Mouse (Mus musculus): ENCODE results near the gene Pcgf6.

The Pcgf6 gene

DNA sequence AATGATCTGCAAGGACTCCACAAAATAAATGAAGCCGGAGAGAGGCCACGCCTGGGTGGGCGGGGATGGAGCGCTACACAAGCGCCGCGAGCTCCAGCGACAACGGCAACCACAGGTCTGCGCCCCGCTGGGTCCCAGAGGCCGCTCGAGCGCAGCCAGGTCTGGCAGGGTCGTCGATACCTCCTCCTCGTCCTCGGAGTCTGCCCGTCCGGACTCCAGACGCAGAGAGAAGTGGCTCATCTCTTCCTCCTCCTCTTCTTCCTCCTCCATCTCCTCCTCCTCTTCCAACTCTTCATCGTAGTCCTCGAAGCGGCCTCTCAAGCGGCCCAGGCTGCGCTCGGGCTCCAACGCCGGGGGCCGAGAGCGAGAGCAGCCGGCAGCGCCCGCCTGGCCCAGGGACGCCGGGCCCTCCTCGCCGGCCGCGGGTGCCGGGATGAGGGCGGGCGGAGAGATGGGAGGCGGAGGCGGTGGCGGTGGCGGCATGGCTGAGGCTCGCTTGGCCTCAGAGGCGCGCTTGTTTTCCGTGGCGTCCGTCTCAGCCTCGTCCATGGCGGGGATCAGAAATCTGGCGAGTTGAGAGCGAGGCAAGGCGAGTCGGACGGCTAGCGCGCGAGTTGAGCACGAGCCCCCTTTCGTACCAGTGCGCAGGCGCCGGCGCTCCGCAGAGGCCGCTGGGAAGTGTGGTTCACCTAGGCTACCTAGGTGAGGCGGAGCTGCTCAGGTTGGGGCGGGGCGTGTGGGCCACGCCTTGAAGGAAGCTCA is at the start of gene Pcgf6:
TSS of gene Pcgf6 (minus strand) at position 636 of the 762 bp plus-strand sequence.
- CTCF ChIA-PET, result no interaction called here

GRCm38 (mm10) chr19:47090550-47091156 is 39.9 kb upstream of the Pcgf6 start, which contains the start of the genes Usmg5 and Pdcd11:
Gene Usmg5 (minus strand): TSS chr19:47090647.
Gene Pdcd11 (plus strand): TSS chr19:47090768.
- CTCF ChIA-PET, result interaction anchor here (0.6 kb wide), 1 partner anchor 77 kb away, joined by 3 read pairs; no protein-coding TSS in a partner anchor

GRCm38 (mm10) chr19:47089718-47090525 is 39.2 kb upstream of the Pcgf6 start:
- CTCF ChIA-PET, result interaction anchor here (0.6 to 0.7 kb wide), 3 partner anchors 22 to 221 kb away, joined by 3 to 7 read pairs (median 3); partner anchors contain the start of gene Taf5

- CTCF ChIA-PET, result no interaction called here
Measured at GRCm38 (mm10) chr19:47088226-47088625, 37.5 kb upstream of the Pcgf6 start.

DNA sequence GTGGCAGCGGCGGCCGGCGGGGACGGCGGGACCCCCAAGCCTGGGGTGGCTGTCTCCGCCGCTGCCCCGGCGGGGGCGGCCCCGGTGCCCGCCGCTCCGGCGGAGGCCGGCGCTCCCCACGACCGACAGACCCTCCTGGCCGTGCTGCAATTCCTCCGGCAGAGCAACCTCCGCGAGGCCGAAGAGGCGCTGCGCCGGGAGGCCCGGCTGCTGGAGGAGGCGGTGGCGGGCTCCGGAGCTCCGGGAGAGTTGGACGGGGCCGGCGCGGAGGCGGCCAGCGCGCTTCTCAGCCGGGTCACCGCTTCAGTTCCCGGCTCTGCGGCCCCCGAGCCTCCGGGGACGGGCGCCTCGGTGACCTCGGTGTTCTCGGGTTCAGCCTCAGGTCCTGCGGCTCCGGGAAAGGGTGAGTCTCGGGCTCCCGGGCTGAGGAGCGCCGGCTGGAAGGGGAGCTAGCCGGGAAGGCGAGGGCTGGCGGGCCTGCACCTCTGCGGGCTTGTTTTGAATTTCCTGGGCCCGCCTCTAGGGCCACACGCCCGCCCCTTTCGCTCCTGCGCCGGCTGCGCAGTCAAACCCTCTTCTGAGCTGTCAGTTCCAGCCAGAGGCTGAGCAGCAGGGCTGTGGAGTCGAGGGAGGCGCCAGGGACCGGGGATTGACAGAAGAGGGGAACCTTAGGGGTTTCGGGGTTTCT is 17.4 kb upstream of the Pcgf6 start:
- CTCF ChIA-PET, result interaction anchor here (1.0 kb wide), 1 partner anchor 21 kb away, joined by 3 read pairs; no protein-coding TSS in a partner anchor

DNA sequence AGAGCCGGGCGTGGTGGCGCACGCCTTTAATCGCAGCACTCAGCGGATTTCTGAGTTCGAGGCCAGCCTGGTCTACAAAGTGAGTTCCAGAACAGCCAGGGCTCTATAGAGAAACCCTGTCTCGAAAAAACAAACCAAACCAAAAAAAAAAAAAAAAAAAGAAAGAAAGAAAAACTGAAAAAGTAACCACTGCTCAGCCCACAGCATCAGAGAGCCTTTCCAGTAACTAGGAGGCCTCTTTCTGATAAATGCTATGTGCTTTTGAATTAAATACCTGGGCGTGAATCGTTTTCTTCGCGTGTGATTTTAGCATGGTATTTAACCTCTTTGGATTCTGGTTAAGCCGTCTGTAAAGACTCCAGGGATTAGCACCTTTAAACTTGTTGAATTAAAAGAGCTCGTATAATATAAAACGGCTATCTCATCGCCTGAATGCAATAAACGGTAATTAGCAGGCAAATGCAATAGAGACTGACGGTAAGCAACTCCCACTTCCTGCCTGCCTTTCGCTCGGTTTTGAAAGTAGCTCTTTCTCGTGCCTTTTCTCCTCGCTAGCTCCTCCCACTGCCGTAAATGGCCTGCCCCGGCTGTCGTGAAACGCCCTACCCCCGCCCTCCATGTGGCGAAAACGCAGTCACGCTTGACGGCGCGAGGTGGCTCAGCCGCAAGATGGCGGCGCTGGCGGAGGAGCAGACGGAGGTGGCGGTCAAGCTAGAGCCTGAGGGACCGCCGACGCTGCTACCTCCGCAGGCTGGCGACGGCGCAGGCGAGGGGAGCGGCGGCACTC is 16.6 kb upstream of the Pcgf6 start, which contains the start of gene Taf5:
TSS of gene Taf5 (plus strand) at position 651 of the 787 bp plus-strand sequence.
- CTCF ChIA-PET, result interaction anchor here (0.6 to 1.0 kb wide), 2 partner anchors 22 kb away, joined by 3 to 12 read pairs; no protein-coding TSS in a partner anchor

DNA sequence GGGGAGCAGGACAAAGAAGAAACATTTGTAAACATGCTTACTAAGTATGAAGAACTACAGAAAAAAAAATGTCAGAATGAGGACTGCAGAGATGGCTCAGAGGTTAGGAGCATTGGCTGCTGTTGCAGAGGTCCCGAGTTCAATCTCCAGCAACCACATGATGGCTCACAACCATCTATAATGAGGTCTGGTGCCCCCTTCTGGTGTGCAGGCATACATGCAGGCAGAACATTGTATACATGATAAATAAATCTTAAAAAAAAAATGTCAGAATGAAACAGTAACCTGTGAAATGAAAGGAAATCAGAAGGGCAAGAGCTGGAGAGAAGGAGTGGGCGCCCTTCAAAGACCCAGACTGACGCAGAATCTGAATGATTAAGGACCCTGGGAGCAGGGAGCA is 15.2 kb upstream of the Pcgf6 start:
- CTCF ChIA-PET, result no interaction called here

GRCm38 (mm10) chr19:47057684-47058083 is 7.0 kb upstream of the Pcgf6 start:
- CTCF ChIA-PET, result interaction anchor here (0.6 kb wide), 1 partner anchor 673 kb away, joined by 5 read pairs; no protein-coding TSS in a partner anchor

- CTCF ChIA-PET, result no interaction called here
Measured at GRCm38 (mm10) chr19:47053471-47053870, 2.8 kb upstream of the Pcgf6 start.

DNA sequence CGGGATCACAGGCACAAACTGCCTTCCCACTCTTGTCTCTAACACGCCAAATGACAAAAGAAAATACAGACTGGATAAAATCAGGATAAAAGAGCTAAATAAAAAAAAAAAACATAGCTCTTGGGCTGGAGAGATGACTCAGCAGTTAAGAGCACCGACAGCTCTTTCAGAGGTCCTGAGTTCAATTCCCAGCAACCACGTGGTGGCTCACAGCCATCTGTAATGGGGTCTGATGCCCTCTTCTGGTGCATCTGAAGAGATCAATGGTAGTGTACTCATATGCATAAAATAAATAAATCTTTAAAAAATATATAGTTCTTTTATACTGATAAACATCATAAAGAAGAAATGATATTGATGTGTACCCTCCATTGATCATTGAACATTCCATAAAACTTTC is 2.2 kb upstream of the Pcgf6 start:
- CTCF ChIA-PET, result no interaction called here

DNA sequence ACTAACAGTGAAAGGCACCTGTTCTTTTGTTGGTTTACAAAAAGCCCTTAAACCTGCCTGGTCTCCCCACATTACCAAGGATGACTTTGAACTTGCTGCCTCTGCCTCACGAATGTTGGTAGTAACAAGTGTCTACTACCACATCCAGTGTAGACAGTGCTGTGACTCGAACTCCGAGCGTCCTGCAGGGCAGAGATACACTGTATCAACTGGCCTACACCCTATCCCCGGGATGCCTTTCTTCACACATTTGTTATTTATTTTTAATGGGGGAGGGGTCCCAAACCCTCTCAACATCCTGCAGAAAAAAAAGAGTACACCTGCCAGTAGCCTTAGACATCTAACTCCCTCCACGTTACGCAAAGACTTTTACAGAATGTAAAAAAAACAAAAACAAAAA is 866 bp downstream of the Pcgf6 start:
- CTCF ChIA-PET, result no interaction called here

DNA sequence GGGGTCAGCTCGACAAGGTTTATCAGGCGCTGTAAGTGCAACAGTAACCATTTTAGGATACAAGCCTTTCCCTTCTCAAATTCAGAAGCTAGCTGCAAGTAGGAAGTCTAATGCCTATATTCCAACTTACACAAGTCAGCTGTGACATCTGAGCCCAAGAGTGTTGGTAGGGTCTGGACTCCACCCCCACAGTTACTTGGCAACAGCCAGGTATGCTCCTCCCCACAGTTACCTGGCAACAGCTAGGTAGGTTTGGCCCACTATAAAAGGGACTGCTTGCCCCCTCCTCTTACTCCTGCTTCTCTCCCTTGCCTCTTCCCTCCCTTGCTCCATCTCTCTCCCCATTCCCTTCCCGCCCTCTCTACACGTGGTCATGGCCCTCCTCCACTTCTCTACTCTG is 1.6 kb downstream of the Pcgf6 start:
- CTCF ChIA-PET, result interaction anchor here (0.7 kb wide), 1 partner anchor 265 kb away, joined by 4 read pairs; no protein-coding TSS in a partner anchor

DNA sequence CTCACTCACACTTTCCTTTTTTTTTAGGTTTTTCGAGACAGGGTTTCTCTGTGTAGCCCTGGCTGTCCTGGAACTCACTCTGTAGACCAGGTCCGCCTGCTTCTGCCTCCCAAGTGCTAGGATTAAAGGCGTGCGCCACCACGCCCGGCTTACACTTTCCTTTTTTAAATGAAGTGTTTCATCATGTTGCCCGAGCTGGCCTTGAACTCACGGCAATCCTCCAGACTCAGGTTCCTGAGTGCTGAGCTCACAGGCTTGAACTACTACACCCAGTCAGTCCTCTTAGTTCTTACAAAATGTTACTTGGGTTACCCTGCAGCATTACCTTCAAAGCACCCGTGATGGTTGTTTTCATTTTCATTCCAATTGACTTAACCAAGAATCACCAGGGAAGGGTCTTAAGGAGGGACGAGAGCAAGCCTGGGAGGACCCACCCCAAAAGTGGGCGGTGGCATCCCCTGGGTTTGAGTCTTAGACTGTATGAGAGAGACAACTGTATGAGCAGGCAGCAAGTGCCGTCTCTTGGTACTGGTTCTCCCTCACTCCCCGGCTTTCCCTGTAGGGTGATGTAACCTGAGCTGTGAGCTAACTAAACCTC is 3.4 kb downstream of the Pcgf6 start:
- CTCF ChIA-PET, result no interaction called here

GRCm38 (mm10) chr19:47046343-47046742 is 4.4 kb downstream of the Pcgf6 start:
- CTCF ChIA-PET, result no interaction called here

DNA sequence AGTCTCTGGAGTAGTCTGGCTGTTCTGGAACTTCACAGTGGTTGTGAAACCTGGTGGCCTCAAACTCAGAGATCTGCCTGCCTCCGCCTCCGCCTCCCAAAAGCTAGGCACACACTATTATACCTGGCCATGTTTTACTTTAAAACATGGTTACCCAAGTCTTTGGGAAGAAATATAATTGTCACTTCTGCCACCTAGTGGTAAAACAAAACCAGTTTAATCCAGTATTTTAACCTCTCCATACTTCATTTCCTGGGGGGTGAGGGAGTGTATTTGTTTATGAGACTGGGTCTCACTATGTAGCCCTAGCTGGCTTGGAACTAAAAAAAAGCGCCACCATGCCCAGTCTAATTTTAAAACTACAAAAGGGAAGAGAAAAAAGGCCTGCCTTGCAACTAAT is 7.1 kb downstream of the Pcgf6 start:
- CTCF ChIA-PET, result no interaction called here

- CTCF ChIA-PET, result no interaction called here
Measured at GRCm38 (mm10) chr19:47040720-47041473, 9.8 kb downstream of the Pcgf6 start.

DNA sequence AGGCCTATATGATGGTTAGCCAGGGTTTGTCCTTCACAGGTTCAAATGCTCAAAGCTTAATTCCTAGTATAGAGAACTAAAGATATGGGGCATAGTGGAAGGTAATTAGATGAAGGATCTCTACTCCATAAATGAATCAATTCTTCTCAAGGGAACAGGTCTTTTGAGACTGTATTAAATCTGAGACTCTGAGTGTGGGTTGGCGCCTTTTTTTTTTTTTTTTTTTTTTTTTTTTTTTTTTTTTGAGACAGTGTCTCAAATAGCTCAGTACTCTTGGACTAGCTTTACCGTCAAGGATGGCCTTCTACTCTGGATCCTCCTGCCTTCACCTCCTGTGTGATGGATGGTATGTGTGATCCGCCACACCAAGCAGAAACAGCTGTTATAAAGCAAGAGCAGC is 14.1 kb downstream of the Pcgf6 start:
- CTCF ChIA-PET, result no interaction called here

- CTCF ChIA-PET, result no interaction called here
Measured at GRCm38 (mm10) chr19:47034916-47035315, 15.8 kb downstream of the Pcgf6 start.

GRCm38 (mm10) chr19:47031770-47032169 is 18.9 kb downstream of the Pcgf6 start:
- CTCF ChIA-PET, result no interaction called here

GRCm38 (mm10) chr19:47029796-47030195 is 20.9 kb downstream of the Pcgf6 start:
- CTCF ChIA-PET, result no interaction called here
